Mouse (Mus musculus) heart, embryonic 11.5 days (tissue): ENCODE results near the gene Trat1. TPM values are rescaled to one million over a fixed set of nuclear protein-coding genes. Genes with fewer than 3 reads are reported as not detected.

ENCODE experiments used
- ATAC-seq: fragments of 200-750 bp; cut with Nextera tagmentation; replicated peaks from 2 replicates; pipeline ENCODE4 v1.8.0; 2017; ENCODE audit warnings: moderate library complexity; ENCODE audit not compliant: insufficient number of reproducible peaks, low FRiP score, low TSS enrichment
- H3K27ac ChIP-seq: fragments of 300-500 bp; sonication (generic); 2 replicates; pipeline ENCODE4 v1.5.1; 2014; ENCODE audit warnings: mild to moderate bottlenecking, low read depth, low read length
- H3K27me3 ChIP-seq: fragments of 300-500 bp; sonication (generic); 2 replicates; pipeline ENCODE4 v1.6.1; 2014; ENCODE audit warnings: mild to moderate bottlenecking, low read length, mixed read lengths; ENCODE audit not compliant: control insufficient read depth, insufficient read depth
- H3K36me3 ChIP-seq: fragments of 300-500 bp; sonication (generic); 2 replicates; pipeline ENCODE4 v1.6.1; 2014; ENCODE audit warnings: mild to moderate bottlenecking, low read length, moderate library complexity, mixed read lengths; ENCODE audit not compliant: control insufficient read depth, insufficient read depth
- H3K4me1 ChIP-seq: fragments of 300-500 bp; sonication (generic); 2 replicates; pipeline ENCODE4 v1.6.1; 2014; ENCODE audit warnings: low read length; ENCODE audit not compliant: control insufficient read depth, insufficient read depth
- H3K4me2 ChIP-seq: fragments of 300-500 bp; sonication (generic); 2 replicates; pipeline ENCODE4 v1.6.1; 2014; ENCODE audit warnings: mild to moderate bottlenecking, moderate library complexity
- H3K4me3 ChIP-seq: fragments of 300-500 bp; sonication (generic); 2 replicates; pipeline ENCODE4 v1.5.1; 2014; ENCODE audit warnings: low read depth, low read length
- H3K9ac ChIP-seq: fragments of 300-500 bp; sonication (generic); 2 replicates; pipeline ENCODE4 v1.6.1; 2014; ENCODE audit warnings: mild to moderate bottlenecking, low read depth, low read length, moderate library complexity
- H3K9me3 ChIP-seq: fragments of 300-500 bp; sonication (generic); replicated peaks from 2 replicates; pipeline ENCODE4 v1.6.1; 2016; ENCODE audit warnings: low read length; ENCODE audit not compliant: control insufficient read depth
- WGBS: fragments of 180-500 bp; shearing (Covaris S2); extraction: QIAGEN DNeasy Blood & Tissue Kit; methylation state at CpG from one replicate; pipeline ENCODE4 v1.1.7; 2014; ENCODE audit not compliant: insufficient replicate concordance; 5-methylcytosine and 5-hydroxymethylcytosine counted together
- polyA plus RNA-seq: library from polyadenylated mRNA; unstranded; fragments of >200 nt; fragmentation: Nextera tagmentation; extraction: Ambion mirVana; gene quantifications from 2 replicates; pipeline ENCODE4 v1.2.1, GENCODE M21; 2014

The Trat1 gene
- polyA plus RNA-seq, 1 experiment from 2014 or later: 0.04 TPM

DNA sequence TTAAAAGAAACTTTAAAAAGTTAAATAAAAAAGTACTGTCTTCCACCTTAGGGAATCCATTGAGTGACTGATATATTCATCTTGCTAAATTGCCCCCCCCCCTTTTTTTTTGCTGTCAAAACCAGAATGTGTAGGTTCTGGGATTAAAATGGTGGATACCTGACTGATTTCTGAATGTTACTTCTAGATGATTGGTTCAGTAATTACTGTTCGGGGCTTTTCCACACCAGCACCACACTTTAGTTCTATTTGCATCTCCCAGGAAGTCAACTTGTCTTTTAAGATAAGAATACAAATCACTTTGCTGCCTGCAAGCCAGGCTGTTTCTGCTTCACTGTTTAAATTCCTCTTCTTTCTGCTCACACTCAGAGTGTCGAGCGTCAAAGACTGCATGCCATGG, 26.5 kb upstream of the Trat1 start:
- Histone ChIP-seq H3K4me2 (no peak overlapping the region), H3K4me1 (no peaks in the 10 kb centered on the region)

DNA sequence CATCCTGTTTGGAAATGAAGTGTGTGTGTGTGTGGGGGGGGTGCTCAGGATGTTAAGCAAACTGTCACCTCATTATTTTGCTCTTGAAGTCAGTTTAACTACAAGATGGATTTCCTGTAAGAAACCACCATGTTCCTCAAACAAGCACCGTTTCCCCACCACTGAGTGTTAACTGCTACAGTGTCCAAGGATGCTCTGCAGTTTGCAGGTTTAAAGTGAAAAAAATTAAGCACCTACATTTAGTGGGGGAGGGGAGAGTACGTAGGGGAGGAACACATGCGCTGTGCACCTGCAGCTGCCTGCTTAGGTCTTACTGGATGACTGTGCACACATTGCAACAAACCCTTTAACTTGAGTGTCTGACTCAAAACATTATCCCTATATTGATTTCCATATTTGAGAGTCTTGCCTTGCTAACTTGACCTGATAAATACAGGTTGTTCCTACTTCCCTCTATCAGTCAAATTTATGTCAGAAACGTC, 16.9 kb upstream of the Trat1 start:
- WGBS: 77% methylated on average over 4 of the region's 4 CpGs
- no peak overlapping the region for H3K27ac ChIP-seq
- no peak for ATAC-seq
- H3K4me1 ChIP-seq: no peaks in the 10 kb centered on the region
- no peak overlapping the region for H3K4me2 ChIP-seq
- H3K4me3 ChIP-seq: no peak overlapping the region
- no peaks in the 10 kb centered on the region for H3K9me3 ChIP-seq
- no peak overlapping the region for H3K9ac ChIP-seq
- H3K27me3 ChIP-seq: no peaks in the 10 kb centered on the region
- H3K36me3 ChIP-seq: no peaks in the 10 kb centered on the region

More for the DNA sequence above, 26.5 kb upstream of the Trat1 start:
- Histone ChIP-seq H3K36me3 (no peaks in the 10 kb centered on the region), H3K9ac (no peak overlapping the region), H3K27me3 (no peaks in the 10 kb centered on the region), H3K27ac (no peak overlapping the region), H3K9me3 (no peaks in the 10 kb centered on the region), H3K4me3 (no peak overlapping the region)
- ATAC-seq: no peak
- WGBS: 32% methylated on average over 3 of the region's 3 CpGs

DNA sequence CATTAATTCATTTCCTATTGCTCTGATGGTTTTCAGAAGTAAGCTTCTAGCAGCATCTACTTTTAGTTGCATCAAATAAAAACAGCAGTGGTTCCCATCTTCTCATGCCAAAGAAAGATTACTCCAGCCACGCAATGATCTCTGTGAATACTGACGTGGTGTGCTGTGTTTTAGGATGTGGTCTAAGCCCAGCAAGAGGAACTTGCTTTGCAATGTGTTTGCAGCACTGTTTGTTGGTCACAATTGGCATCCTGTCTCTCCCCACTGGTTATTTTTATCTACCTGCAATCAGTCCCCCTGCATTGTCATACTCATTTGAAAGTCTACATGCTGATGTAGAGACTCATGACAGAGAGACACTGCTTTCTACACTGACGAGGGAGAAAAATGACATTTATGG, 14.4 kb upstream of the Trat1 start:
- H3K4me1 ChIP-seq: no peaks in the 10 kb centered on the region

DNA sequence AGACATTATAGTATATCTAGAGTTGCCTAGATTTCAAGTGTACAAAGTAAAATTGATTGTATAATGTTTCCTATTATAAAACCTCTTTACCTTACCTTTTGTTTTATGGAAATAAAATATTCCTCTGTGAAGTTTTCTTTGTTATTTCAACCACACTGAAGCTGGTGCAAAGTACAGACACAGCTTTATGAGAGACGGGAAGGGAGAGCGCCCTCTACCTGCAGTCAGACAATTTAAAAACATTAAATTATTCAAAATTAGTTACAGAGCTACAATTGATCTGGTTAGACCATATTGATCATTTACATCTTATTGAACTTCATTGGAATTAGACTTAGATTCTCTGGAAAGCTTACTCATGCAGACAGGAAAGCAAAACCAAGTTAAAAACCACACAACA, 5.4 kb upstream of the Trat1 start:
- 41% methylated on average over 2 of the region's 2 CpGs for WGBS
- Histone ChIP-seq H3K9ac (no peak overlapping the region), H3K27ac (no peak overlapping the region), H3K4me1 (no peaks in the 10 kb centered on the region), H3K4me3 (no peak overlapping the region), H3K9me3 (no peaks in the 10 kb centered on the region), H3K4me2 (no peak overlapping the region), H3K27me3 (no peaks in the 10 kb centered on the region), H3K36me3 (no peaks in the 10 kb centered on the region)
- ATAC-seq: no peak

More for the DNA sequence above, 14.4 kb upstream of the Trat1 start:
- Histone ChIP-seq H3K9me3 (no peaks in the 10 kb centered on the region), H3K27me3 (no peaks in the 10 kb centered on the region), H3K36me3 (no peaks in the 10 kb centered on the region), H3K4me3 (no peak overlapping the region), H3K4me2 (no peak overlapping the region), H3K9ac (no peak overlapping the region), H3K27ac (no peak overlapping the region)
- WGBS: 75% methylated on average over 3 of the region's 3 CpGs
- ATAC-seq: no peak

- WGBS: 80% methylated on average over 3 of the region's 3 CpGs
- H3K4me1 ChIP-seq: no peaks in the 10 kb centered on the region
- no peaks in the 10 kb centered on the region for H3K27me3 ChIP-seq
- no peak overlapping the region for H3K4me3 ChIP-seq
- no peaks in the 10 kb centered on the region for H3K36me3 ChIP-seq
- H3K27ac ChIP-seq: no peak overlapping the region
- no peak for ATAC-seq
- H3K4me2 ChIP-seq: no peak overlapping the region
- no peak overlapping the region for H3K9ac ChIP-seq
- H3K9me3 ChIP-seq: no peaks in the 10 kb centered on the region
Measured at GRCm38 (mm10) chr16:48769183-48769582, 2.6 kb downstream of the Trat1 start.

- Histone ChIP-seq H3K4me3 (no peak overlapping the region), H3K27me3 (no peaks in the 10 kb centered on the region), H3K4me1 (no peaks in the 10 kb centered on the region), H3K9me3 (no peaks in the 10 kb centered on the region), H3K9ac (no peak overlapping the region), H3K4me2 (no peak overlapping the region), H3K36me3 (no peaks in the 10 kb centered on the region), H3K27ac (no peak overlapping the region)
- 59% methylated on average over 17 of the region's 17 CpGs for WGBS
- no peak; the same call in 1 of the 2 replicates for ATAC-seq
Measured at GRCm38 (mm10) chr16:48760643-48761481, 11.0 kb downstream of the Trat1 start.

DNA sequence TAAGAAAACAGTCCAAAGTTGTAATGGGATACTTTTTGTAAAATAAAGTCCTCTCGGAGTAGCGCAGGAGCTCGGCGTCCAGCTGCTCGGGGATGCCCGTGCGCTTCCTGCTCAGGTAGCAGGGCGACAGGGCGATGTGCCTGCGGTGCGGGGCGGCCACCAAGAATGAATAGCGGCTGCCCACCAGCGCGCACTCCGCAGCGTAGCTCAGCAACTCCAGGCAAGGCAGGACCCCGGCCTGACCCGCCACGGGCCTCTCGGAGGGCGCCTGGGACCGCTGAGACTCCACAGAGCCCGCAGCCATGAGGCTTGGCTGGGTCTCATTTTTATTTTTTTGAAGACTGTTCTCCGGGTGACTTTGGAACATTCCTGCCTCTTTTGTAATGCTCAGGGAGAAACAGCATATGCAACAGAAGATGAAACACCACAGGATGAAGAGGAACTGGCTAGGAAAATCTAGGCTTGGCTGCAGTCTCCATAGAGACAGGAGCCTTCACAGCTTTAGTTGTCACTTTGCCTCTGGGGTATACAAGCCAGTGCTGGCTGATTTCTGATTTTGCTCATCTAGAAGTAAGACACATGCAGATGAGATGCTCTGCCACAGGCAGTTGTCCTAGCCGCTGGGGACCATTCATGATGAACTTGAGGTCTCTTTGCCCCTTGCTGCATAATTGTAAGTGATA, 21.5 kb downstream of the Trat1 start:
- Histone ChIP-seq H3K36me3 (no peaks in the 10 kb centered on the region), H3K9me3 (no peaks in the 10 kb centered on the region), H3K9ac (no peak overlapping the region), H3K4me2 (peak overlapping the region; percentile 57), H3K4me1 (no peaks in the 10 kb centered on the region; the same call in 1 of the 2 replicates), H3K27ac (no peak overlapping the region), H3K27me3 (peaks cover 5% of the 10 kb centered on the region), H3K4me3 (peak overlapping the region; percentile 14; the same call in 1 of the 2 replicates)
- WGBS: 14% methylated on average over 26 of the region's 26 CpGs
- no peak for ATAC-seq

GRCm38 (mm10) chr16:48745418-48745817, 26.4 kb downstream of the Trat1 start:
- H3K27ac ChIP-seq: no peak overlapping the region
- no peaks in the 10 kb centered on the region for H3K36me3 ChIP-seq
- H3K4me1 ChIP-seq: no peaks in the 10 kb centered on the region; the same call in 1 of the 2 replicates
- H3K27me3 ChIP-seq: peaks cover 2% of the 10 kb centered on the region; the same call in 1 of the 2 replicates
- WGBS: 63% methylated on average over 2 of the region's 2 CpGs
- no peaks in the 10 kb centered on the region for H3K9me3 ChIP-seq
- no peak overlapping the region for H3K4me2 ChIP-seq
- no peak for ATAC-seq
- no peak overlapping the region for H3K9ac ChIP-seq
- no peak overlapping the region for H3K4me3 ChIP-seq
